Mouse (Mus musculus) forebrain, embryonic 12.5 days (tissue): ENCODE measurements around the gene Entpd1. TPM values are rescaled to one million over a fixed set of nuclear protein-coding genes. Genes with fewer than 3 reads are reported as not detected.
A peak's percentile ranks its signal among the peaks of the same experiment; 100 is the strongest.

ENCODE experiments used
- ATAC-seq: fragments of 200-750 bp; cut with Nextera tagmentation; 2 replicates; pipeline ENCODE4 v1.8.0; 2017; ENCODE audit warnings: moderate TSS enrichment; ENCODE audit not compliant: low FRiP score
- H3K27ac ChIP-seq: fragments of 300-500 bp; sonication (generic); 2 replicates; pipeline ENCODE4 v1.5.1; 2016; ENCODE audit warnings: mild to moderate bottlenecking
- H3K27me3 ChIP-seq: fragments of 300-500 bp; sonication (generic); 2 replicates; pipeline ENCODE4 v1.6.1; 2016; ENCODE audit warnings: mild to moderate bottlenecking
- H3K36me3 ChIP-seq: fragments of 300-500 bp; sonication (generic); replicated peaks from 2 replicates; pipeline ENCODE4 v1.6.1; 2016; ENCODE audit warnings: mild to moderate bottlenecking
- H3K4me1 ChIP-seq: fragments of 300-500 bp; sonication (generic); 2 replicates; pipeline ENCODE4 v1.6.1; 2016
- H3K4me2 ChIP-seq: fragments of 300-500 bp; sonication (generic); 2 replicates; pipeline ENCODE4 v1.6.1; 2016; ENCODE audit warnings: mild to moderate bottlenecking, moderate library complexity
- H3K4me3 ChIP-seq: fragments of 300-500 bp; sonication (generic); replicated peaks from 2 replicates; pipeline ENCODE4 v1.5.1; 2016; ENCODE audit warnings: mild to moderate bottlenecking
- H3K9ac ChIP-seq: fragments of 300-500 bp; sonication (generic); 2 replicates; pipeline ENCODE4 v1.6.1; 2016; ENCODE audit warnings: mild to moderate bottlenecking
- H3K9me3 ChIP-seq: fragments of 300-500 bp; sonication (generic); 2 replicates; pipeline ENCODE4 v1.6.1; 2016
- WGBS: fragments of 180-500 bp; shearing (Covaris S2); methylation state at CpG from one replicate; pipeline ENCODE4 v1.1.7; 2016; 5-methylcytosine and 5-hydroxymethylcytosine counted together
- polyA plus RNA-seq: library from polyadenylated mRNA; unstranded; fragments of >200 nt; fragmentation: Nextera tagmentation; extraction: Ambion mirVana; gene quantifications from 2 replicates; pipeline ENCODE4 v1.2.1, GENCODE M21; 2016

Gene Entpd1
- 11.2 and 12.6 TPM in 2 replicates for polyA plus RNA-seq

DNA sequence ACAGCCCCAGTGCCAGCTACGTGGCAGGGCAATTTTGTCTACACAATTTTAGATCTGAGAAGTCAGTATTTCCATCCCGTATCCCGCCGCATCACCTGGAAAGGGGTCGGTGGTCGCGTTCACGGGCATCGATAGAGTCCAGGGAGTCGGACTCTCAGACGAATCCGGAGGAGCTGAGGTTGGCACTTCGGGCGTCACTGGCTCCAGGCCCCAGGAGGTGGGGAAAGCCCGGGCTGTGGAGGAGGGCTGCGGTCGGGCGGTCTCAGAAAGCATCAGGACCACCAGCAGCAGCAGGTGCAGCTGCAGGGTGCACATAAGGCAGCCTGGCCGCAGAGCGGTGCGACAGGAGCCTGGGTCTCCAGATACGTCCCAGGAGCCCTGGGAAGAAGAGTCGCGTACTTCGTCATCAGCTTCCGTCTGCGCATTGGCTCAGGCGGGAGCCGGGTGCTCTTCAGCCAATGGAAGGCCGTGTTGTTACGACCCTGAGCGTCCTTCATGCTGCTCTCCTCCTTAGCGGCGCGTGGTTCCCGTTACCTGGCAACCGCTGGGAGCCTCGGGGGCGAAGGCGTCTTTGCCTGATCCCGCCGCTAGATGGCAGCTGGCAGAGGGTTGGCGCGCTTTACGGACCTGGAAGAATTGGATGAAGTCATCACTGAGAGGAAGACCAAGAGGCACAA, at the start of gene Entpd1, which contains the start of gene Tctn3:
Gene Entpd1 (plus strand): TSS at position 537 of the 677 bp plus-strand sequence.
Gene Tctn3 (minus strand): TSS at position 404 of the 677 bp plus-strand sequence.
- Histone ChIP-seq H3K27me3 (peaks cover 3% of the 10 kb centered on the region; the same call in 1 of the 2 replicates), H3K27ac (0 out of 2 replicates have a peak within 1 kb of the TSS, but pooled peaks have one; percentile 44), H3K9ac (peak within 1 kb of the TSS; percentile 76), H3K9me3 (no peaks in the 10 kb centered on the region), H3K4me3 (peak within 1 kb of the TSS; percentile 76), H3K4me2 (peak within 1 kb of the TSS; percentile 77), H3K36me3 (peaks cover 25% of the 10 kb centered on the region), H3K4me1 (peaks cover 6% of the 10 kb centered on the region)
- WGBS: under 1% methylated on average over 45 of the region's 45 CpGs
- ATAC-seq: peak; percentile 100

- Histone ChIP-seq H3K36me3 (peaks cover 75% of the 10 kb centered on the region), H3K4me2 (no peak overlapping the region)
- 88% methylated on average over 10 of the region's 10 CpGs for WGBS
These were observed 48.1 kb upstream of the Entpd1 start for GRCm38 (mm10) chr19:40563880-40564645.

GRCm38 (mm10) chr19:40567616-40568015, 44.5 kb upstream of the Entpd1 start:
- H3K36me3 ChIP-seq: peaks cover 99% of the 10 kb centered on the region
- H3K9me3 ChIP-seq: peaks cover 4% of the 10 kb centered on the region; the same call in 1 of the 2 replicates
- H3K4me3 ChIP-seq: no peak overlapping the region
- H3K4me1 ChIP-seq: no peaks in the 10 kb centered on the region
- no peak overlapping the region for H3K4me2 ChIP-seq
- no peak for ATAC-seq
- no peaks in the 10 kb centered on the region for H3K27me3 ChIP-seq
- no peak overlapping the region for H3K9ac ChIP-seq
- no peak overlapping the region for H3K27ac ChIP-seq
- 89% methylated on average over 3 of the region's 3 CpGs for WGBS

More at GRCm38 (mm10) chr19:40563880-40564645, 48.1 kb upstream of the Entpd1 start:
- no peaks in the 10 kb centered on the region for H3K4me1 ChIP-seq
- no peaks in the 10 kb centered on the region for H3K27me3 ChIP-seq
- ATAC-seq: no peak
- no peaks in the 10 kb centered on the region for H3K9me3 ChIP-seq
- no peak overlapping the region for H3K9ac ChIP-seq
- no peak overlapping the region for H3K4me3 ChIP-seq
- no peak overlapping the region for H3K27ac ChIP-seq

DNA sequence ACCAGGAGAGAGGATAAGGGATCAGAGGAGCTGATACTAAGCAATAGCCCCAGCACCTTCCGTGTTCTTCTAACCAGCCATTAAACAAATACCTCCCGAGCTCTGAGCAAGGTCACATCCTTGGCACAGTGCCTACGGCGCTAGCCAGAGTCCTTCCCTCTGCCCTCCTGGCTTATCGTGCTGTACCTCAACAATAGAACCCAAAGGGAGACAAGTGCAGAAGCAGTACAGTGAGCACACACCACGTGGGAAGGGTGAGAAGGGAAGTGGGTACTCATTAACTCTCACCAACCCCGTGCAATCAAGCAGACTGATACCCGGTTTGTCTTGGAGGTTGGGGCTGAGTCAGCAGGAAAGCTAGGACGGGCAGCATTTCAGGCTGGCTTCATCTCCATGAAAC, 41.4 kb upstream of the Entpd1 start:
- no peak overlapping the region for H3K4me3 ChIP-seq
- no peak overlapping the region for H3K4me2 ChIP-seq
- no peaks in the 10 kb centered on the region for H3K4me1 ChIP-seq
- no peaks in the 10 kb centered on the region for H3K27me3 ChIP-seq
- no peak overlapping the region for H3K27ac ChIP-seq
- no peak overlapping the region for H3K9ac ChIP-seq
- ATAC-seq: no peak
- H3K36me3 ChIP-seq: peaks cover 100% of the 10 kb centered on the region
- WGBS: 95% methylated on average over 9 of the region's 9 CpGs
- peaks cover 4% of the 10 kb centered on the region; the same call in 1 of the 2 replicates for H3K9me3 ChIP-seq

DNA sequence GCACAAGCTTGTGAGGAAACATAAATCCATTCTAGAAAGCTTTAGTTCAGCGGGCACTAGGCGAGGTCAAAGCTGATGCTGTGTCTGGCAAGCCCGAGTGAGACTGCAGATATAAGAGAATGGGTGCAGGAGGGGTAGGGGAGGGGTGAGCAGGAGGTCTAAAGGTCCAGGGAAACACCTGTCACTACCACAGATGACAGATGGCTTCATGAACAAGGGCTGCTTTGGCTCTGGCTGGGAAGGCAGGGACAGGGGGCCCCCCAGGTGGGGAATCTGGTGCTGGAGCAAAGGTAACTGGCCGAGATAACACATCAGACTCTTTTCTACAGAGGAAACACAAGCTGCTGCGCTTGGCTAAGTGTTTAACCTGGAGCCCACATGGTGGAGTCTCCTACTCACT, 36.7 kb upstream of the Entpd1 start:
- Histone ChIP-seq H3K4me1 (no peaks in the 10 kb centered on the region), H3K27ac (no peak overlapping the region), H3K9ac (no peak overlapping the region), H3K4me2 (no peak overlapping the region), H3K9me3 (peaks cover 2% of the 10 kb centered on the region; the same call in 1 of the 2 replicates), H3K4me3 (no peak overlapping the region), H3K36me3 (peaks cover 98% of the 10 kb centered on the region), H3K27me3 (no peaks in the 10 kb centered on the region)
- 85% methylated on average over 5 of the region's 5 CpGs for WGBS
- no peak for ATAC-seq

GRCm38 (mm10) chr19:40580902-40581301, 31.3 kb upstream of the Entpd1 start:
- WGBS: 83% methylated on average over 2 of the region's 2 CpGs
- Histone ChIP-seq H3K9me3 (no peaks in the 10 kb centered on the region), H3K36me3 (peaks cover 89% of the 10 kb centered on the region), H3K9ac (no peak overlapping the region), H3K4me3 (no peak overlapping the region), H3K27me3 (no peaks in the 10 kb centered on the region), H3K4me2 (no peak overlapping the region), H3K4me1 (no peaks in the 10 kb centered on the region), H3K27ac (no peak overlapping the region)
- no peak for ATAC-seq

DNA sequence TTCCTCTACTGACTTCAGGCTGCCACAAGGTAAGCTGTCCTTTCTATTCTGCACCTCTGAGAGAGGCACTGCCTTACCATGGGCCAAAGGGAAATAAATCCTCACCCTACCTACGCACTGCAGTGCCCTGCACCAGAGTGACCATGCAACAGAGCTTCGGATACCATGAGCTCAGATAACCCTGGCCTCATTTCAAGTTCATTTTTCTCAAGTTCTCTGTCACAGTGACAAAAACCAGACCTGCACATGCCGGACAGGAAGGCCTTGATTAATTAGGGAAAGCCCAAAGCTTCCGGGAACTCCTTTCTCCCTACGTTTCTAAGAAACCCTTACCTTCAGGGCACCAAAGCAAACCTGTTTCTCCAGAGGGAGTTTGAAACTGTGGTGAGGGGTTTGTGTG, 30.5 kb upstream of the Entpd1 start:
- no peak overlapping the region for H3K4me2 ChIP-seq

DNA sequence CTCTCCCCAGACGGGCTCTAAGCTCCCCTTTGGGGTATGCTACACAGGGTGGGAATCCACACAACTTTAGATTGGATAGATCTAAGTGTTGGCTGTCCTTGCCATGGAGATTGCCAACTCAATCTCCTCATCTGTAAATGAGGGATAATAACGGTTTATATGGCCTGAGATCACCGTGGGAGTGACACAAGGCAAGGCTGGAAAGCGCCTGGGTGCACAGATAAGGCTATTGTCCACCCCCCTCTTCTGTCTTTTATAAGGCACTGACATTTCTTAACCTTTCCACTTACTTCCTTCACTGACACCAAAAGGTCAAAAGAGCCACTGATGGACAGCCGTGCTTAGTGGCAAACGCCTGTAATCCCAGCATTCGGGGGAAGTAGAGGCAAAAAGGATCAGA, 25.3 kb upstream of the Entpd1 start:
- 63% methylated on average over 7 of the region's 7 CpGs for WGBS
- Histone ChIP-seq H3K4me1 (peaks cover 19% of the 10 kb centered on the region), H3K9ac (peak overlapping the region; percentile 78; the same call in 1 of the 2 replicates), H3K9me3 (no peaks in the 10 kb centered on the region), H3K4me2 (peak overlapping the region; percentile 75), H3K27ac (no peak overlapping the region), H3K36me3 (peaks cover 40% of the 10 kb centered on the region), H3K4me3 (peak overlapping the region; percentile 76), H3K27me3 (no peaks in the 10 kb centered on the region)
- no peak for ATAC-seq

More for the DNA sequence above, 30.5 kb upstream of the Entpd1 start:
- no peak for ATAC-seq
- Histone ChIP-seq H3K27me3 (no peaks in the 10 kb centered on the region), H3K9ac (no peak overlapping the region), H3K4me1 (peaks cover 7% of the 10 kb centered on the region), H3K9me3 (no peaks in the 10 kb centered on the region), H3K4me3 (no peak overlapping the region), H3K36me3 (peaks cover 83% of the 10 kb centered on the region), H3K27ac (no peak overlapping the region)
- WGBS: 90% methylated on average over 5 of the region's 5 CpGs

DNA sequence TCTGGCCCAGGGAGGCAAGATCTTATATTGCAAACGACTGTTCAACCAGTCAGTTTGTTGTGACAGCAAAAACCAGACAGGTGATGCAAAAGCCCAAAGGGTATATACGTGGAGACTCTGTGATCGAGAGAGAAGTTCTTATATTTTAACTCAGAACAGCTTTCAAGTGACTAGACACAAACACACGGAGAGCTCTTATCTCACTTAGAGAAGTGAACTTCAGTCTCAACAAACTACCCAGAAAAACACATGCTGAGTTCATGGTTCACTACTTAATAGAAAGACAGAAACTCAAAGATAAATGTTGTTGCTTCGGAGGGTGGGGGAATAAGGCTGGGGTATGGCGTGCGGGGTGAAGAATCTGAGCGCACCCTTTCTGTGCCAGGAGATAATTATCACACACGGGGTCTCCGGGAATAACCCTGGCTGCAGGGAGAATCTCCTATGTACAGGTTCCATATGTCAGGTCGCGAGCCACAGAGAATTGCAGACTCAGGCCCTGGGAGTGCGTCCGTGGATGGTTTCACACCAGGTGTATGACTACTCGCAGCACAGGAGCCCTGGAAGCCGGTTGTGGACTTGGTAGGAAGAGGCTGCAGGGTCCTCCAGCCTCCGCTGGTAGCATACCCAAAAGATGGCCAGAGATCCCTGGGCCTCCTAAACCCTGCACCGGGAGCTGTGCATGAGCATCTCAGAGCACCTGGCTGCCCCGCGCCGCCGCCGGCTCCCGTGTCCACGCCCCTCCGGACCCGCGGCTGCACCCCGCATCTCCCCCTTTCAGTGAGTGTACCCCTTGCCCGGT, 24.5 kb upstream of the Entpd1 start:
- Histone ChIP-seq H3K4me3 (peak overlapping the region; percentile 76), H3K9me3 (no peaks in the 10 kb centered on the region), H3K4me1 (peaks cover 19% of the 10 kb centered on the region), H3K36me3 (peaks cover 33% of the 10 kb centered on the region), H3K27ac (peak overlapping the region; percentile 21; the same call in 1 of the 2 replicates), H3K4me2 (peak overlapping the region; percentile 75), H3K9ac (peak overlapping the region; percentile 78), H3K27me3 (no peaks in the 10 kb centered on the region)
- WGBS: 3% methylated on average over 30 of the region's 30 CpGs
- ATAC-seq: no peak

DNA sequence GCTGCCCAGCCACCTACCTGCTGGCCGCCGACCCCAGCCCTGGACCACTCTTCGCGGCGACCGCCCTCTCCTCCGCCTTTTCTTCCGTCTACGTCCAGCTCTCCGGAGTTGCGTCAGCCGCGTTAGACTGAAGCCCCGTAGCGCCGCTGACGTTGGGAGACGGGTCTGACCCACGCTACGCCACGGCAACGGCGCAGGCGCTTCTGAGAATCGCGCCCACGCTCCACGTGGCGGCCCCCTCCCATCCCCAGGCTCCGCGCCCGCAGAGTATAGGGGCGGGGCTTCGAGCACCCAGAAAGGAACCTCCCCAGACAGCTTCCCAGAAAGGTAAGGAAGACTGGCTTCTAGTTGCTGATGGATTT, 23.9 kb upstream of the Entpd1 start, which contains the start of gene Aldh18a1:
Gene Aldh18a1 (minus strand): TSS at position 171 of the 362 bp plus-strand sequence.
- Histone ChIP-seq H3K36me3 (peaks cover 27% of the 10 kb centered on the region), H3K9ac (peak within 1 kb of the TSS; percentile 78), H3K9me3 (no peaks in the 10 kb centered on the region), H3K27ac (peak within 1 kb of the TSS; percentile 73), H3K4me3 (peak within 1 kb of the TSS; percentile 76), H3K4me1 (peaks cover 19% of the 10 kb centered on the region), H3K27me3 (no peaks in the 10 kb centered on the region), H3K4me2 (peak within 1 kb of the TSS; percentile 75)
- WGBS: 2% methylated on average over 34 of the region's 34 CpGs
- peak; percentile 97 for ATAC-seq

DNA sequence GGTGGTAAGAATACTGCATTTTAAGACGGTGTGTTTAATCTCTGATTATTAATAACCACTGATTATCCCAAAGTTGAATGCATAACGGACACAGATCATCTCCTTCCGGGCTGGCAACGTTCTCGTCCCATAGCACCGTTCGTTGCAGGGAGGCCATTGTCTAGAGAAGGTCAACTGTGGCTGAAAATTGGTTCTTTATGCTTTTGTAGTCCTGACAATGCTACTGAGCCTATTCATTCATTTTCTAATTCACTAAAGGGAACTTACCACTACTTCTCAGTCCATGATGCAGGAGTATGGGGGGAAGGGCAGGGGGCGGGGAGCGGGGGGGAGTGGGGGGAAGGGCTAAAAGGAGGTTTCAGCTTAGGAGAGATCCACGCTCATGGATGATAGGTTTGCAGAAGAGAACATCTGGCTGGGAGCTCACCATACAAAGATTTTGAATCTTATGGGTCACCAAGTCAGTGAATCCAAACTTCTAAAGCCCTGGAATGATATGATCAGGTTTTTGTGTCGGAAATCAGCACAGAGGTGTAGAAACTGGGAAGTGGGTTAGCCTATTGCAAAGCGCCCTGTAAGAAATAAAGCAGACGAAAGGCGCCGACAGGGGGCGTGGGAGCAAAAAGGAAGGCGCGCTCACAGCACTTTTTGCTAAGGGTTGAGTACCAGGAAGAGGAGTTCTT, 23.2 kb upstream of the Entpd1 start:
- H3K27ac ChIP-seq: peak overlapping the region; percentile 73
- H3K4me2 ChIP-seq: peak overlapping the region; percentile 75
- H3K4me1 ChIP-seq: peaks cover 19% of the 10 kb centered on the region
- H3K9ac ChIP-seq: peak overlapping the region; percentile 54
- no peaks in the 10 kb centered on the region for H3K9me3 ChIP-seq
- H3K27me3 ChIP-seq: no peaks in the 10 kb centered on the region
- peaks cover 22% of the 10 kb centered on the region; the same call in 1 of the 2 replicates for H3K36me3 ChIP-seq
- WGBS: under 1% methylated on average over 18 of the region's 18 CpGs
- peak overlapping the region; percentile 76 for H3K4me3 ChIP-seq
- peak; percentile 69 for ATAC-seq
